Mouse (Mus musculus) forebrain, embryonic 15.5 days (tissue): Measurements from ENCODE around the gene Map4k4. TPM values are rescaled to one million over a fixed set of nuclear protein-coding genes. Genes with fewer than 3 reads are reported as not detected.

ENCODE experiments used
- ATAC-seq: fragments of 200-750 bp; cut with Nextera tagmentation; replicated peaks from 2 replicates; pipeline ENCODE4 v1.8.0; 2017; ENCODE audit warnings: mild to moderate bottlenecking, moderate TSS enrichment, moderate library complexity
- H3K27ac ChIP-seq: fragments of 300-500 bp; sonication (generic); replicated peaks from 2 replicates; pipeline ENCODE4 v1.5.1; 2015; ENCODE audit warnings: mild to moderate bottlenecking, inconsistent platforms
- H3K27me3 ChIP-seq: fragments of 300-500 bp; sonication (generic); 2 replicates; pipeline ENCODE4 v1.6.1; 2015; ENCODE audit warnings: inconsistent platforms
- H3K36me3 ChIP-seq: fragments of 300-500 bp; sonication (generic); 2 replicates; pipeline ENCODE4 v1.6.1; 2015; ENCODE audit warnings: mild to moderate bottlenecking, inconsistent platforms
- H3K4me1 ChIP-seq: fragments of 300-500 bp; sonication (generic); 2 replicates; pipeline ENCODE4 v1.6.1; 2015; ENCODE audit warnings: inconsistent platforms
- H3K4me2 ChIP-seq: fragments of 300-500 bp; sonication (generic); replicated peaks from 2 replicates; pipeline ENCODE4 v1.6.1; 2015; ENCODE audit warnings: mild to moderate bottlenecking, inconsistent platforms
- H3K4me3 ChIP-seq: fragments of 300-500 bp; sonication (generic); 2 replicates; pipeline ENCODE4 v1.5.1; 2015; ENCODE audit warnings: mild to moderate bottlenecking, inconsistent platforms
- H3K9ac ChIP-seq: fragments of 300-500 bp; sonication (generic); replicated peaks from 2 replicates; pipeline ENCODE4 v1.6.1; 2015; ENCODE audit warnings: mild to moderate bottlenecking, inconsistent platforms
- H3K9me3 ChIP-seq: fragments of 300-500 bp; sonication (generic); 2 replicates; pipeline ENCODE4 v1.6.1; 2016; ENCODE audit warnings: inconsistent platforms
- WGBS: fragments of 180-500 bp; shearing (Covaris S2); methylation state at CpG from one replicate; pipeline ENCODE4 v1.1.7; 2015; ENCODE audit warnings: mixed read lengths; 5-methylcytosine and 5-hydroxymethylcytosine counted together
- polyA plus RNA-seq: library from polyadenylated mRNA; unstranded; fragments of >200 nt; fragmentation: Nextera tagmentation; extraction: Ambion mirVana; gene quantifications from 2 replicates; pipeline ENCODE4 v1.2.1, GENCODE M21; 2015

The Map4k4 gene
- polyA plus RNA-seq, 1 experiment from 2014 or later = 55.7 TPM

DNA sequence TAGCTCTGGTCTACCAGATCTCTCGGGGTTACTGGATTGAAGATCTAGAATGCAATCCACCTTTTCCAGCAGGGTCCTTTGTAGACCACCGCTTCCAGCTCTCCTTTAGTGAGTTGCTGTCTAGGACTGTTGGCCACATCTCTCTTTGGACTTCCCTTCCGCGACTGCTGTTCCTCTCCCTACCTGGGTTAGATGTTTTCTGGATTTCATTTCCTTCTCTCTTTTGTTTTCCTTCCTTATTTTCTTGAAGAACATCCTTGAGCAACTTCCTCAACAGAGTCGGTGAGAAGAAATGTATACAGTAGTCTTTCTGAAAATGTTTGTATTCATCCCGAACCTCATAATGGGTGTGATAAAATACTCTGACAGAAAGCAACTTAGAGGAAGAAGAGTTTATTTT lies 137.1 kb downstream of the Map4k4 start:
- no peak for ATAC-seq
- no peaks in the 10 kb centered on the region for H3K4me1 ChIP-seq
- no peak overlapping the region for H3K4me3 ChIP-seq
- no peak overlapping the region for H3K4me2 ChIP-seq
- no peaks in the 10 kb centered on the region for H3K27me3 ChIP-seq
- H3K36me3 ChIP-seq = no peaks in the 10 kb centered on the region
- H3K27ac ChIP-seq = no peak overlapping the region
- 96% methylated on average over 6 of the region's 6 CpGs for WGBS
- no peak overlapping the region for H3K9ac ChIP-seq
- no peaks in the 10 kb centered on the region for H3K9me3 ChIP-seq

DNA sequence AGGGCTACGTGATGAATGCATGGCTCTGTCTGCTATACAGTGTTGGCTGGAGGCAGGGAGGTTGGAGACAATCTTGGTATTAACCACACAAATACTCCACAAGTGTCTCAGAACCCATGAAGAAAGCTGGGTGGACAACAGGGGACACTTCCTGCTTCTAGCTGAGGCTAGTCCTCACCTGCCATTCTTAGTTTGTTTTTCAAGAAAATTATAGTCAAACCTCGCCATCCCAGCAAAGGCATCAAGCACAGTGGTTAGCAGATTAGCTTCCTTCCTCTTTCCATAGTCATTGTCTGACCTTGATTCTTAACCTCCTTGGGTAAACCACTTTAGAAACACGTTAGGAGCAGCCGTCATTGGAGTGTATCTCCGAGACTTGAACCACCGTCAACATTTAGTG lies 145.0 kb downstream of the Map4k4 start:
- ATAC-seq = no peak
- H3K9ac ChIP-seq = no peak overlapping the region
- H3K36me3 ChIP-seq = no peaks in the 10 kb centered on the region
- H3K27ac ChIP-seq = no peak overlapping the region
- H3K4me3 ChIP-seq = no peak overlapping the region
- H3K27me3 ChIP-seq = no peaks in the 10 kb centered on the region
- 87% methylated on average over 6 of the region's 6 CpGs for WGBS
- H3K4me1 ChIP-seq = no peaks in the 10 kb centered on the region
- no peaks in the 10 kb centered on the region for H3K9me3 ChIP-seq
- no peak overlapping the region for H3K4me2 ChIP-seq

DNA sequence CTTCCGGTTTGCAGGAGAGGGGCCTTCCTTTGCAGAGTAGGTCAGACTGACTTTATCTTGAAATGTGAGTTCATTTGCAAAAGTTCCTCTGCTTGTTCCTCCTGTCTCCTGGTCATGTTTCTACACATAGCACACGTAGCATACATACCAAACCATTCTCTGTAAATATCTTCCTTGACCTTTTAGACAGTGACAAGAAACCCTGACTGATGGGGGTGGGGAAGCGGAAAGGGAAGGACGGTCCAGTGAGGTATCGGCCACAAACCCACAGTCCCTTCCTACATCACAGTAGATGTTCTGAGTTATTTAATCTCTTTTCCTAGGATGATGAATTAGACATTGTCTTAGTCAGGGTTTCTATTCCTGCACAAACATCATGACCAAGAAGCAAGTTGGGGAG lies 145.9 kb downstream of the Map4k4 start:
- 90% methylated on average over 5 of the region's 5 CpGs for WGBS
- H3K4me3 ChIP-seq = no peak overlapping the region
- no peaks in the 10 kb centered on the region for H3K4me1 ChIP-seq
- no peak for ATAC-seq
- no peak overlapping the region for H3K27ac ChIP-seq
- H3K9ac ChIP-seq = no peak overlapping the region
- no peaks in the 10 kb centered on the region for H3K9me3 ChIP-seq
- H3K36me3 ChIP-seq = no peaks in the 10 kb centered on the region
- H3K4me2 ChIP-seq = no peak overlapping the region
- H3K27me3 ChIP-seq = no peaks in the 10 kb centered on the region

DNA sequence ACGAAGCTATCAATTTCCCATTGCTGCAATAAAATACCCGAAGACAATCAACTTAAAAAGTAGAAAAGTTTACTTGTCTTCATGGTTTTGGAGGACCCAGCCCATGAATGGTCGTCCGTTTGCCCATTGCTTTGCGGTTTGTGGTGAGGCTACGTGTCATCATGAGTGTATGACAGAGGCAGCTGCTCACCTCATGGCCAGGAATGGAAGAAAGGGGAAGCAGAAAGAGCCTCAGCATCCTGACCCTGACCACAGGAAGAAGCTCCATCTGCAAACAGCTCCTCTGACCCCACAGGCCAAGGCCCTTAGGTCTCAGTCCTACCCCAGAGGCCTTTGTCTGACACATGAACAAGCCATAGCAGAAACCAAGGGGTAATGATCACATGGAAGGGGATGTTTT lies 150.4 kb downstream of the Map4k4 start:
- Histone ChIP-seq H3K4me2 (no peak overlapping the region), H3K27ac (no peak overlapping the region), H3K4me1 (no peaks in the 10 kb centered on the region), H3K27me3 (no peaks in the 10 kb centered on the region), H3K9me3 (no peaks in the 10 kb centered on the region), H3K36me3 (no peaks in the 10 kb centered on the region), H3K4me3 (no peak overlapping the region), H3K9ac (no peak overlapping the region)
- WGBS = 95% methylated on average over 6 of the region's 6 CpGs
- no peak for ATAC-seq

DNA sequence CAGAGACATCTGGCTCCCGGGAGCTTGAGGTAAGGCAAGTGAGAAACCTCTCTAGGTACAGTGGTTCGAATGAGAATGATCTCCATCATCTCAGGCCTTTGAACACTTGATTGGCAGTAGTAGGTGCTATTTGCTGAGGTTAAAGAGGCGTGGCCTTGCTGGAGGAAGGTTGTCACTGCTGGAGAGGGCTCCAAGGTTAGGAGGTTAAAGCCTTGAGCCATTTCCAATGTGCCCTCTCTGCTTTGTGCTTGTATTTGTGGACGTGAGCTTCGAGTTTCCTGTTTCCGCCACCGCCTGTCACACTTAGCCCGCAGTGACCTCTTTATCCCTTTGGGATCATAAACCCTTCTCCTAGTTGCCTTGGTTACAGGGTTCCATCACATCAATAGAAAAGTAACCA lies 151.4 kb downstream of the Map4k4 start:
- ATAC-seq = no peak
- Histone ChIP-seq H3K9ac (no peak overlapping the region), H3K4me3 (no peak overlapping the region), H3K9me3 (no peaks in the 10 kb centered on the region), H3K36me3 (no peaks in the 10 kb centered on the region), H3K4me1 (no peaks in the 10 kb centered on the region), H3K4me2 (no peak overlapping the region), H3K27ac (no peak overlapping the region), H3K27me3 (no peaks in the 10 kb centered on the region)
- WGBS = 81% methylated on average over 8 of the region's 8 CpGs

DNA sequence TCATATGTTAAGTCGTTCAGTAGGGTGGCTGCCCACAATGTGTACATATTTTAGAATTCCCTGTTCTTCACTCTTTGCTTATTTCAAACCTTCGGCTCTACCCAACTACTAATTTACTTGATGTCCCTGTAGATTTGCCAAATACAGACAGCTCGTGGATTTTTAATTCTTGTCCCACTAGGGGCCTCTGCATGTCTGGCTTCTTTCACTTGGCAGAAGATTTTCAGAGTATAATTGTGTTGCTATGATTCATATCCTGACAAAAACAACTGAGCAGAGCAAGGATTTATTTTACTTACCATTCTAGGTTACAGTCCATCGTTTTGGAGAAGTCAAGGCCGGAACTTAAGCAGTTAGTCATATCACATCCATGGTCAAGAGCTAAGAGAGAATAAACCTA lies 152.4 kb downstream of the Map4k4 start:
- H3K27ac ChIP-seq = no peak overlapping the region
- no peak overlapping the region for H3K4me2 ChIP-seq
- no peak overlapping the region for H3K9ac ChIP-seq
- no peak for ATAC-seq
- H3K36me3 ChIP-seq = no peaks in the 10 kb centered on the region
- no peaks in the 10 kb centered on the region for H3K27me3 ChIP-seq
- no peaks in the 10 kb centered on the region for H3K4me1 ChIP-seq
- 87% methylated on average over 5 of the region's 5 CpGs for WGBS
- H3K9me3 ChIP-seq = no peaks in the 10 kb centered on the region
- H3K4me3 ChIP-seq = no peak overlapping the region

GRCm38 (mm10) chr1:40055051-40055450 lies 154.3 kb downstream of the Map4k4 start:
- no peak overlapping the region for H3K9ac ChIP-seq
- H3K9me3 ChIP-seq = no peaks in the 10 kb centered on the region
- no peak overlapping the region for H3K4me3 ChIP-seq
- ATAC-seq = no peak
- H3K36me3 ChIP-seq = no peaks in the 10 kb centered on the region
- H3K4me1 ChIP-seq = no peaks in the 10 kb centered on the region
- H3K27me3 ChIP-seq = no peaks in the 10 kb centered on the region
- H3K27ac ChIP-seq = no peak overlapping the region
- H3K4me2 ChIP-seq = no peak overlapping the region
- WGBS = 80% methylated on average over 7 of the region's 7 CpGs

- Histone ChIP-seq H3K4me2 (no peak overlapping the region), H3K4me1 (no peaks in the 10 kb centered on the region), H3K9ac (no peak overlapping the region), H3K27ac (no peak overlapping the region), H3K4me3 (no peak overlapping the region), H3K36me3 (no peaks in the 10 kb centered on the region), H3K27me3 (no peaks in the 10 kb centered on the region), H3K9me3 (no peaks in the 10 kb centered on the region)
- ATAC-seq = no peak
- WGBS = 87% methylated on average over 5 of the region's 5 CpGs
These were observed 155.2 kb downstream of the Map4k4 start for GRCm38 (mm10) chr1:40055963-40056362.

GRCm38 (mm10) chr1:40057351-40057750 lies 156.6 kb downstream of the Map4k4 start:
- Histone ChIP-seq H3K36me3 (no peaks in the 10 kb centered on the region), H3K9me3 (no peaks in the 10 kb centered on the region), H3K27ac (no peak overlapping the region), H3K9ac (no peak overlapping the region), H3K4me1 (no peaks in the 10 kb centered on the region), H3K4me3 (no peak overlapping the region), H3K4me2 (no peak overlapping the region), H3K27me3 (no peaks in the 10 kb centered on the region)
- no peak for ATAC-seq
- WGBS = 70% methylated on average over 5 of the region's 5 CpGs

DNA sequence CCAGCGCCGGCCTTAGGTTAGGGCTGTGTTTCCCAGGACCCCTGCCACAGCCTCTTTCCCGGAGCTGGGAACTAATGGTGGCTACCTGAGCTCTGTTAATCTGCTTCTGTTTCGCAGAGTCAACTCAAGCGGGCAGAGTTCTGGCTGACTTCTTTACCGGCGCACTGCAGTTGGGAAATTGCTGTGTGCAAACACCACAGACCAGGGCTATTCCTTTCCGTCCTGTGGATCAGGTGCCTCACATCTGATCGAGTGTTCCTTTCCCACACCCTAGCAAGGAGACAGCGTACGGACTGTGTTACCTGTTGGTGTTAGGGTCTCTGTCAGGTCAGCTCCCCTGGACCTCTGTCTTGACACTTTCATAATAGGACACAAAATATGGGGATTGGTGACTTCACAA lies 157.3 kb downstream of the Map4k4 start:
- ATAC-seq = no peak
- no peak overlapping the region for H3K4me2 ChIP-seq
- H3K27me3 ChIP-seq = no peaks in the 10 kb centered on the region
- no peak overlapping the region for H3K4me3 ChIP-seq
- no peak overlapping the region for H3K9ac ChIP-seq
- no peaks in the 10 kb centered on the region for H3K36me3 ChIP-seq
- no peaks in the 10 kb centered on the region for H3K9me3 ChIP-seq
- no peak overlapping the region for H3K27ac ChIP-seq
- 56% methylated on average over 11 of the region's 11 CpGs for WGBS
- no peaks in the 10 kb centered on the region for H3K4me1 ChIP-seq

DNA sequence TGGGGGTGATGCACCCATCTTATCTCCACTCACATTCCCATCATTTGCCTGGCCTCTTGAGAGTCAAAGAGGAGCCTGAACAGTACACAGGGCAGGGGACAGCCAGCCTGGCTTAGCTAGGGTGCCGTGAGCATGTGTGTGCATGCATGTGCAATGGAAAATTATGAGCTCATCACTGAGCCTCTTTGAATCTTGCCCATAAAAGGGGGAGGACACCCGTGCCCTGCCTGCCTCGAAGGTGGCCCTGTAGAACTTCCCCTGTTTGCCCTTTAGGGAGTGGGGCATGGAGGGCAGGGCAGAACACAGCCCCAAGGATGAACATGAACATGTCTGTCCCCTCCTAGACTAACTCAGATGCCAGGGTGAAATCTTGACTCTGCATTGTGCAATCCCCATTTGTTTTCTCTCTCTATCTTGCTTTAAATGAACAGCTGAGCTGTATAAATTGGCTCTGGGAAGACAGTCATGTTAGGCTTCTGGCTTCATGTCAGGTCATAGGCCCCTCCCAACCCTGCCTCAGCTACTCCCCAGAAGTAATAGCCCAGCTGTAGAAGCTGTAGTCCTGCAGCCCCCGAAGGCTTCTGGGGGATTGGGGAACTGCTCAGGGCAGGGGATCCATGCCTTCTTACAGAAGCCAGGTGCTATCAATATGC lies 158.5 kb downstream of the Map4k4 start:
- Histone ChIP-seq H3K4me3 (no peak overlapping the region), H3K27ac (no peak overlapping the region), H3K4me1 (no peaks in the 10 kb centered on the region), H3K9ac (no peak overlapping the region), H3K9me3 (no peaks in the 10 kb centered on the region), H3K36me3 (no peaks in the 10 kb centered on the region), H3K4me2 (no peak overlapping the region), H3K27me3 (no peaks in the 10 kb centered on the region)
- 88% methylated on average over 4 of the region's 4 CpGs for WGBS
- ATAC-seq = no peak

DNA sequence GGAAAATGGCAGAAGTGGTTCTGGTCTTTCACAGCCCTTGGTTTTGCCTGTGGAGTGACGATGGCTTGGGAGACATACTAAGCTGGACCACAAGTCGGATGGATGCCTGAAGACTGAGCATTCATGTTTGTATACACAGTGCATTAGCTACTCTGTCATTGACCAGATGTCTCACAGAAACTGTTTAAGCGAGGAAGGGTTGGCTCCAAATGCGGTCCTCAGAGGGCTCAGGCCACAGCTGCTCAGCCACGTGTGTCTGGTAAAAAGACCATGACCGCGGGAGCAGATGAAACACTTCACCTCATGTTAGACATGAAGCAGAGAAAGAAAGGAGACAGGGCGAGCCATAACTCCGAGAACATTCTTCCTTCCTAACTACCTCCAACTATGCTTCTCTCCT lies 160.6 kb downstream of the Map4k4 start:
- Histone ChIP-seq H3K36me3 (no peaks in the 10 kb centered on the region), H3K4me2 (no peak overlapping the region), H3K27me3 (no peaks in the 10 kb centered on the region), H3K9me3 (no peaks in the 10 kb centered on the region), H3K4me1 (no peaks in the 10 kb centered on the region), H3K4me3 (no peak overlapping the region), H3K9ac (no peak overlapping the region), H3K27ac (no peak overlapping the region)
- ATAC-seq = no peak
- WGBS = 85% methylated on average over 9 of the region's 9 CpGs

GRCm38 (mm10) chr1:40063409-40063808 lies 162.7 kb downstream of the Map4k4 start:
- no peak overlapping the region for H3K27ac ChIP-seq
- 0 out of 2 replicates have a peak, but pooled peaks have one; percentile 26 for ATAC-seq
- 72% methylated on average over 4 of the region's 4 CpGs for WGBS
- no peak overlapping the region for H3K9ac ChIP-seq
- no peaks in the 10 kb centered on the region for H3K36me3 ChIP-seq
- H3K4me1 ChIP-seq = no peaks in the 10 kb centered on the region
- H3K4me2 ChIP-seq = no peak overlapping the region
- H3K9me3 ChIP-seq = no peaks in the 10 kb centered on the region
- H3K4me3 ChIP-seq = no peak overlapping the region
- no peaks in the 10 kb centered on the region for H3K27me3 ChIP-seq
